Mouse (Mus musculus) forebrain, embryonic 16.5 days (tissue): ENCODE measurements around the gene 6430628N08Rik. TPM values are rescaled to one million over a fixed set of nuclear protein-coding genes. Genes with fewer than 3 reads are reported as not detected.
A peak's percentile ranks its signal among the peaks of the same experiment; 100 is the strongest.

ENCODE experiments used
- ATAC-seq: fragments of 200-750 bp; cut with Nextera tagmentation; 2 replicates; pipeline ENCODE4 v1.8.0; 2017; ENCODE audit warnings: mild to moderate bottlenecking, moderate library complexity
- H3K27ac ChIP-seq: fragments of 300-500 bp; sonication (generic); 2 replicates; pipeline ENCODE4 v1.5.1; 2014; ENCODE audit warnings: low read length, control low read depth
- H3K27me3 ChIP-seq: fragments of 300-500 bp; sonication (generic); replicated peaks from 2 replicates; pipeline ENCODE4 v1.6.1; 2014; ENCODE audit warnings: low read length; ENCODE audit not compliant: control insufficient read depth, insufficient read depth
- H3K36me3 ChIP-seq: fragments of 300-500 bp; sonication (generic); 2 replicates; pipeline ENCODE4 v1.6.1; 2014; ENCODE audit not compliant: control insufficient read depth, insufficient read depth
- H3K4me1 ChIP-seq: fragments of 300-500 bp; sonication (generic); replicated peaks from 2 replicates; pipeline ENCODE4 v1.6.1; 2014; ENCODE audit warnings: low read length; ENCODE audit not compliant: control insufficient read depth, insufficient read depth
- H3K4me2 ChIP-seq: fragments of 300-500 bp; sonication (generic); 2 replicates; pipeline ENCODE4 v1.6.1; 2014; ENCODE audit warnings: mild to moderate bottlenecking, low read length, control low read depth
- H3K4me3 ChIP-seq: fragments of 300-500 bp; sonication (generic); replicated peaks from 2 replicates; pipeline ENCODE4 v1.5.1; 2014; ENCODE audit warnings: mild to moderate bottlenecking, low read length, control low read depth
- H3K9ac ChIP-seq: fragments of 300-500 bp; sonication (generic); replicated peaks from 2 replicates; pipeline ENCODE4 v1.6.1; 2014; ENCODE audit warnings: low read depth, low read length, control low read depth
- H3K9me3 ChIP-seq: fragments of 300-500 bp; sonication (generic); 2 replicates; pipeline ENCODE4 v1.6.1; 2016; ENCODE audit warnings: low read length; ENCODE audit not compliant: control insufficient read depth
- WGBS: fragments of 180-500 bp; shearing (Covaris S2); extraction: QIAGEN DNeasy Blood & Tissue Kit; methylation state at CpG from one replicate; pipeline ENCODE4 v1.1.7; 2014; 5-methylcytosine and 5-hydroxymethylcytosine counted together
- polyA plus RNA-seq: library from polyadenylated mRNA; unstranded; fragments of >200 nt; fragmentation: Nextera tagmentation; extraction: Ambion mirVana; gene quantifications from 2 replicates; pipeline ENCODE4 v1.2.1, GENCODE M21; 2015

The 6430628N08Rik gene
- polyA plus RNA-seq, 1 experiment from 2014 or later, result 0.47 TPM

DNA sequence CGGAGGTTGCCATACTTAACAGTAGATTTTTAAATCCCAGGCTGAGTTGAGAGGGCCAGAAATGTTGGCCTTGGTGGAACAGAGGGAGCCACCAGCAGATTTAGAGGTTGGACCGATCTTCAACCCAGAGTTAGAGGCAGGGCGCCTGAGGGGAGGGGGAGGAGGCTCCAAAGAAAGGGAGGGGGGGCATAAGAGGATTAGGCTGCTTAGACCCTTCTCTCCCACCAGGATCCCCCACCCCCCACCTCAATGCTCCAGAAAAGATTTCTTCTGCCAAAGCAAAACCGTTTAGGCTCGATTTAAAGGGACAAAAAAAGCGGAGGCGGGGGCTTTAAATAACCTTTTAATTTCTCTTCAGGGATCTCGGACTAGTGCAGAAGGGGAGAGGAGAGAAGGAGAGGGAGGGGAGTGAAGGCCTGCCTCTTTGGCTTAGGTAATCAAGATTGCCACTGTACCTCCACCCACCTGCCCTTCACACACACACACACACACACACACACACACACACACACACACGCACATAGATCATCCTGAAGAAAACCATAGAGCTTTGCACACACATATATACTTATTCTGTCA lies 50.9 kb downstream of the 6430628N08Rik start:
- no peak for ATAC-seq
- WGBS, result 3% methylated on average over 9 of the region's 9 CpGs
- no peak overlapping the region for H3K9ac ChIP-seq

DNA sequence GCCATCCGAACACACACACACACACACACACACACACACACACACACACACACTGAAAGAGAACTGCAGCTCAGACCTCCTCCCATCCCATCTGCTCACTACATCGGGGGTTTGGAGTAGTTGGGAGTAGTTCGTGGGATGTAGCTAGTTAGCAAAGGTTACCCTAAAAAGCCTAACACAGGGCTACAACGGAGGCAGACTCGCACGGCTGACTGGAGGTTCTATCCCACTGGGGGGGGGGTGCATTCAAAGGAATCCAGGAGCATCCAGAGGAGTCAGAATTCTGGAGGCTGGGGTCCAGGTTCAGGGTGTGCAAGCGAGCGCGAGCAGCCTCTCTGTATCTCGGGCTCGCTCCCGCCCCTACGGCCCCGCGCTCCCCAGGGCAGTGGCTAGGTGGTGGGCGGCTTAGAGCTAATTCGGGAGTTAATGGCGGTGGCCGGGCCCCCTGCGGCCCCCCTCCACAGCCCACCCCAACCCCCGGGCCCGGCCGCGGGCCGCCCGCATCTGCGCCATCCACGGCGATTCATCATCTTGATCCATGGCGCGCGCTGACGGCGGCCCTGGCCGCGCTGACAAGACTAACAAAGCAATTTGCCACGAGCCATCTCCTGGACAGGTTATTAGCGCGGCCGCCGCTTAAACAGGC lies 53.3 kb downstream of the 6430628N08Rik start:
- WGBS, result under 1% methylated on average over 38 of the region's 41 CpGs
- peaks cover 74% of the 10 kb centered on the region for H3K27me3 ChIP-seq
- no peak overlapping the region for H3K9ac ChIP-seq
- no peak for ATAC-seq
- H3K4me1 ChIP-seq, result peaks cover 12% of the 10 kb centered on the region
- no peaks in the 10 kb centered on the region for H3K36me3 ChIP-seq
- no peak overlapping the region for H3K27ac ChIP-seq
- no peaks in the 10 kb centered on the region for H3K9me3 ChIP-seq
- peak overlapping the region; percentile 2; the same call in 1 of the 2 replicates for H3K4me3 ChIP-seq
- H3K4me2 ChIP-seq, result peak overlapping the region; percentile 36; the same call in 1 of the 2 replicates

More for the DNA sequence above, 50.9 kb downstream of the 6430628N08Rik start:
- H3K36me3 ChIP-seq, result no peaks in the 10 kb centered on the region
- no peak overlapping the region for H3K4me2 ChIP-seq
- peaks cover 82% of the 10 kb centered on the region for H3K27me3 ChIP-seq
- no peaks in the 10 kb centered on the region for H3K9me3 ChIP-seq
- no peak overlapping the region for H3K27ac ChIP-seq
- peaks cover 18% of the 10 kb centered on the region for H3K4me1 ChIP-seq
- H3K4me3 ChIP-seq, result no peak overlapping the region

Other genes starting within 250 kb of the 6430628N08Rik start
- 0.41 and 0.42 TPM in 2 replicates for gene Cyp4b1, start 242.9 kb upstream of the 6430628N08Rik start, polyA plus RNA-seq
- 18.1 and 20.7 TPM in 2 replicates for gene Efcab14, start 152.9 kb upstream of the 6430628N08Rik start, polyA plus RNA-seq
- gene Tex38, start 109.6 kb upstream of the 6430628N08Rik start, polyA plus RNA-seq, result 0.28 TPM in 1 of 2 replicates, not detected in the other
- gene Atpaf1, start 105.9 kb upstream of the 6430628N08Rik start, polyA plus RNA-seq, result 35.1 and 36.8 TPM in 2 replicates
- gene Mob3c, start 62.6 kb upstream of the 6430628N08Rik start, polyA plus RNA-seq, result 4.6 and 6.0 TPM in 2 replicates
- gene Mknk1, start 51.5 kb upstream of the 6430628N08Rik start, polyA plus RNA-seq, result 25.4 and 27.9 TPM in 2 replicates
- gene Kncn, start 6.3 kb upstream of the 6430628N08Rik start, polyA plus RNA-seq, result 0.18 TPM in 1 of 2 replicates, not detected in the other
- 0.10 TPM in 1 of 2 replicates, not detected in the other for gene Dmbx1, start 49.3 kb downstream of the 6430628N08Rik start, polyA plus RNA-seq
- gene Faah, start 127.3 kb downstream of the 6430628N08Rik start, polyA plus RNA-seq, result 12.7 and 17.1 TPM in 2 replicates
- 13.2 and 13.4 TPM in 2 replicates for gene Nsun4, start 163.2 kb downstream of the 6430628N08Rik start, polyA plus RNA-seq
- 409 and 411 TPM in 2 replicates for gene Uqcrh, start 184.4 kb downstream of the 6430628N08Rik start, polyA plus RNA-seq
- gene Lrrc41, start 184.6 kb downstream of the 6430628N08Rik start, polyA plus RNA-seq, result 67.0 and 71.0 TPM in 2 replicates
- gene Rad54l, start 233.0 kb downstream of the 6430628N08Rik start, polyA plus RNA-seq, result 18.6 and 18.8 TPM in 2 replicates
- gene Pomgnt1, start 233.2 kb downstream of the 6430628N08Rik start, polyA plus RNA-seq, result 61.5 and 67.3 TPM in 2 replicates